In the genomic region with DNA sequence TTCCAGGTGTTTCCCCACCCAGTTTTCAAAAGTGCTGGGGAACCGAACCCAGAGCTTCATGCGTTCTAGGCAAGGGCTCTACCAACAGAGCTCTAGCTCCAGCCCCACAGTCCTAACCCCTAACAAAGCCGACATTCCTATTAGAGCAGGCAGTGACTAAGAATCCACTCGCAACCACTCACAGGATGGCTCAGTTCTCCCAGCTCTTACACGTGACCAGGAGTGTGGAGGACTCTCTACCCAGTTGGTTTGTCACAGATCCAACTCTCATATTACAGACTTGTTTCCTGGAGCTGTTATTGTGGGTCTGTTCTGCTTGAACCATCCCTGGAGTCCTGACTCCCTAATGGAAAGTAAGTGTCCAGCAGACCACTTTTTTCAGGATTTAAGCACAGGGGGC, we compare ENCODE assay signal across 28 mouse cellular contexts. TPM values are rescaled to one million over a fixed set of nuclear protein-coding genes. Genes with fewer than 3 reads are reported as not detected.
DNase-seq lines count a peak whose midpoint lies in the region; ATAC-seq and TF ChIP-seq lines count a peak whose summit lies in the region.
"Had no signal": no experiment of that assay in that cellular context is flagged by ENCODE, and none has a peak within 500 bp of the region (broad histone marks: within the 10 kb centered on the region; RNA-seq: fewer than 3 reads in every experiment).

No protein-coding gene starts in this region.

- 63% methylated on average over 5 of the region's 5 CpGs for WGBS in heart, postnatal 0 days
- WGBS in heart, embryonic 11.5 days (ENCODE audit: insufficient replicate concordance), result 79% methylated on average over 5 of the region's 5 CpGs

- H3K27ac ChIP-seq in heart, postnatal 0 days (ENCODE audit: low read depth), result no peak overlapping the region
- H3K27ac ChIP-seq in heart, embryonic 11.5 days (ENCODE audit: low read depth, low read length), result no peak overlapping the region
- H3K27ac ChIP-seq: intestine, embryonic 15.5 days; limb, embryonic 13.5 days; neural tube, embryonic 15.5 days; stomach, postnatal 0 days had no signal

- H3K4me2 ChIP-seq in heart, postnatal 0 days (ENCODE audit: low read depth, low read length), result no peak overlapping the region
- no peak overlapping the region for H3K4me2 ChIP-seq in heart, embryonic 11.5 days
- H3K4me2 ChIP-seq: heart, embryonic 12.5 days; intestine, embryonic 15.5 days; limb, embryonic 13.5 days; liver, embryonic 11.5 days; neural tube, embryonic 15.5 days had no signal

- no peak for DNase-seq in heart, postnatal 0 days (ENCODE audit: low spot score)
- DNase-seq in 3134 (ENCODE audit: extremely low read depth, insufficient read length, low spot score), result peak; percentile 68
- DNase-seq in 3T3-L1 (ENCODE audit: low read depth, low spot score), result peak; percentile 86
- peak; percentile 77 for DNase-seq in brain, adult 2 months (ENCODE audit: low read depth, low spot score)
- DNase-seq in Muller cell, postnatal 12 days (ENCODE audit: inconsistent ontology term), result no peak
- no peak for DNase-seq in spleen, postnatal 10 days (ENCODE audit: low spot score in 2 of 2)
- DNase-seq: adrenal gland, postnatal 10 days; cerebellum, adult 18-20 months; cerebellum, postnatal 14 days; gastrocnemius, postnatal 14 days; kidney, adult 9 months; kidney, postnatal 10 days; lung, postnatal 10 days; midbrain, embryonic 14.5 days; retina, postnatal 1 day; right cerebral cortex, postnatal 25 days; spleen, adult 18-20 months; thymus, adult 2 months; thymus, postnatal 36 days had no signal

- peak; percentile 59 for ATAC-seq in heart, postnatal 0 days (ENCODE audit: insufficient read depth, low read depth)
- no peak for ATAC-seq in heart, embryonic 11.5 days (replicated peaks; ENCODE audit: insufficient number of reproducible peaks, low FRiP score, low TSS enrichment)
- ATAC-seq: forebrain, embryonic 14.5 days; hindbrain, embryonic 16.5 days; intestine, embryonic 15.5 days had no signal

- TF ChIP-seq EP300 in heart, postnatal 0 days (IDR thresholded peaks at IDR 0.05; ENCODE audit: low read depth), result no peak

- no peaks in the 10 kb centered on the region for H3K9me3 ChIP-seq in heart, postnatal 0 days (replicated peaks; ENCODE audit: control insufficient read depth, low read length)
- no peaks in the 10 kb centered on the region for H3K9me3 ChIP-seq in heart, embryonic 11.5 days (replicated peaks; ENCODE audit: control insufficient read depth, low read length)
- H3K9me3 ChIP-seq: heart, embryonic 12.5 days; intestine, embryonic 15.5 days; limb, embryonic 13.5 days; neural tube, embryonic 15.5 days had no signal

- H3K4me1 ChIP-seq in heart, postnatal 0 days (ENCODE audit: control insufficient read depth, insufficient read depth), result peaks cover 28% of the 10 kb centered on the region
- peaks cover 38% of the 10 kb centered on the region for H3K4me1 ChIP-seq in heart, embryonic 11.5 days (ENCODE audit: control insufficient read depth, insufficient read depth, low read length)
- H3K4me1 ChIP-seq: intestine, embryonic 15.5 days; limb, embryonic 13.5 days had no signal

- H3K4me3 ChIP-seq in heart, postnatal 0 days (ENCODE audit: low read depth, low read length), result no peak overlapping the region
- no peak overlapping the region for H3K4me3 ChIP-seq in heart, embryonic 11.5 days (ENCODE audit: low read depth, low read length)
- H3K4me3 ChIP-seq: heart, embryonic 12.5 days; intestine, embryonic 15.5 days; limb, embryonic 13.5 days; neural tube, embryonic 15.5 days had no signal

- no peaks in the 10 kb centered on the region for H3K27me3 ChIP-seq in heart, postnatal 0 days (ENCODE audit: control insufficient read depth, insufficient read depth, low read length)
- no peaks in the 10 kb centered on the region for H3K27me3 ChIP-seq in heart, embryonic 11.5 days (ENCODE audit: control insufficient read depth, insufficient read depth, low read length)
- H3K27me3 ChIP-seq: heart, embryonic 12.5 days; intestine, embryonic 15.5 days; limb, embryonic 13.5 days; neural tube, embryonic 15.5 days had no signal

- TF ChIP-seq CTCF in heart, postnatal 0 days (IDR thresholded peaks at IDR 0.05; ENCODE audit: low read depth), result no peak

- no peaks in the 10 kb centered on the region for H3K36me3 ChIP-seq in heart, postnatal 0 days (replicated peaks; ENCODE audit: control insufficient read depth, insufficient read depth, low read length)
- no peaks in the 10 kb centered on the region for H3K36me3 ChIP-seq in heart, embryonic 11.5 days (ENCODE audit: control insufficient read depth, insufficient read depth, low read length)
- H3K36me3 ChIP-seq: heart, embryonic 12.5 days; intestine, embryonic 15.5 days; limb, embryonic 13.5 days; neural tube, embryonic 15.5 days had no signal

- no peak overlapping the region for H3K9ac ChIP-seq in heart, postnatal 0 days (replicated peaks; ENCODE audit: low read depth, low read length)
- no peak overlapping the region for H3K9ac ChIP-seq in heart, embryonic 11.5 days (ENCODE audit: low read depth, low read length)
- H3K9ac ChIP-seq: heart, embryonic 12.5 days; intestine, embryonic 15.5 days; limb, embryonic 13.5 days; neural tube, embryonic 15.5 days had no signal

RNA-seq across cellular contexts. Expression of a gene that starts 40.3 kb away (rescaled TPM):
- 14.4 and 20.5 TPM in 2 replicates for total RNA-seq in heart, postnatal 0 days (2014; rRNA removed; ENCODE audit: low replicate concordance)
- 1.5 and 2.5 TPM in 2 replicates for polyA plus RNA-seq in heart, postnatal 0 days (2015; fragmentation: Nextera tagmentation; extraction: Ambion mirVana)
- 1.4 and 1.5 TPM in 2 replicates for polyA plus RNA-seq in heart, embryonic 11.5 days (2014; fragmentation: Nextera tagmentation; extraction: Ambion mirVana)

Comparison
In these comparisons a context has a peak if more than half of its experiments do, and no peak if none do; other contexts are left out.
1. DNase-seq: peak in 3134 (single experiment), 3T3-L1 (single experiment) and brain, adult 2 months (single experiment); none in heart, postnatal 0 days (single experiment), Muller cell, postnatal 12 days (single experiment) and spleen, postnatal 10 days (0 of 2).